Mouse (Mus musculus) erythroblast, adult 5-6 weeks (primary cell): ENCODE data around the gene Tmprss3. TPM values are rescaled to one million over a fixed set of nuclear protein-coding genes. Genes with fewer than 3 reads are reported as not detected.

Experiments
- ATAC-seq: replicated peaks from 2 replicates; pipeline ENCODE4 v1.8.0; 2016; ENCODE audit warnings: moderate number of reproducible peaks, mild to moderate bottlenecking, moderate TSS enrichment, inconsistent platforms; ENCODE audit not compliant: poor library complexity, low FRiP score, severe bottlenecking
- total RNA-seq, 2 experiments: library from RNA; stranded (forward) in 1 of 2; stranded (reverse) in 1 of 2; fragments of 150-400 nt in 1 of 2; fragments of 200-764, 138-1000 nt in 1 of 2; gene quantifications; 2 replicates each; pipeline versions ENCODE4 v1.2.3 to v1.2.4; 2015 to 2017; ENCODE audit warnings: low replicate concordance in 2 of 2

Gene Tmprss3
- total RNA-seq, 2 experiments from 2014 or later = not detected

DNA sequence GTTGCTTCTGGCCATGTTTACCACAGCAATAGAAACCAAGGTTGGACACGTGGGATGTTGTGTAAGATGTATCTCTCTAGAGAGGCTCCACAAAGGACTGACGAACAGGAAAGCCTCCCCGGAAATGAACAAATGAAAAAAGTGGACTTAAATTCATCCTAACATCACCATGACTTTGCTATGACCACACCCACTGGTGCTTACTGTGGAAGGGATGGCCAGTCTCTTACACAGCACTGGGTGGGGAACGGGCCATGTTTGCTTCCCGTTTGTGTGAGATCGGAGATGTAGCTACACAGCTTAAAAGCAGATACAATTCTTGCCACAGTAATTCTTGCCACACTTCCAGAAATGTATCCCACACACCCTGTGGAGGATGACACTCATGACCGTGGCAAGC is 2.5 kb downstream of the Tmprss3 start:
- no peak for ATAC-seq

DNA sequence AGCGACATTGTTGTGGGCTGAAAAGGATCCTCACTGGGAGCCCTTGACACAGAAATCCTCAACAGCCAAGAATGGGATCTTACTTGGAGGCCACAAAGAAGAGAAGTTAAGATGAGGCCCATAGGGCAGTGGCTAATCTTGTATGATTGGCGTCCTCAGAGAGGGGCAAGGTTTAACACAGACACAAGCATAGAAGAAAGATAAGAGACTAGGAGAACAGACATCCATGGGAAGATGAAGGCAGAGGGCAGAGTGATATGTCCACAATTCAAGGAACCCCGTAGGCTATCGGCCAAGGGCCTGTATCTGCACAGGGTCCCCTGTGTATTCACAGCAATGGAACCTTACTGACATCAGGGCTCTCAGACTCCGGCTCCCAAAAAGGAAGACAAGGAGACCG is 3.6 kb downstream of the Tmprss3 start:
- no peak for ATAC-seq

DNA sequence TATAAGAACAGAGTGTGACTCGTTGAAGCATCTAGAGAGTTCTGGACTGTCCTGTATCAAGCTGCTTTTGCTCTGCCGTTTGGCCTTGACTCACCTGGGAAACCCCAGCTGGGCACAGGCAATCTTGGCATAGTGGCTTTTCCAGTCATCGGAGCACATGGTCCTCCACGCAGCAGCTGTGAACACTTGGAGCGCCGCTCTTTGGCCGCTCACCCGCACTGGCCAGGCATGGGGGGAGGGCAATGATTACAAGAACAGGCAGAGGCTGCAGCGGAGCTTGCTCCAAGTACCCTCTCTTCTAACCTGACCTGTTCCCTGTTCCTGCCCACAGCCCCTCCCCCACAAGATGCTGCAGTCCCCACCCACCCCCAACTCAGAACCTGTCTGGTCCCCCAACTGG is 5.4 kb downstream of the Tmprss3 start:
- no peak for ATAC-seq

DNA sequence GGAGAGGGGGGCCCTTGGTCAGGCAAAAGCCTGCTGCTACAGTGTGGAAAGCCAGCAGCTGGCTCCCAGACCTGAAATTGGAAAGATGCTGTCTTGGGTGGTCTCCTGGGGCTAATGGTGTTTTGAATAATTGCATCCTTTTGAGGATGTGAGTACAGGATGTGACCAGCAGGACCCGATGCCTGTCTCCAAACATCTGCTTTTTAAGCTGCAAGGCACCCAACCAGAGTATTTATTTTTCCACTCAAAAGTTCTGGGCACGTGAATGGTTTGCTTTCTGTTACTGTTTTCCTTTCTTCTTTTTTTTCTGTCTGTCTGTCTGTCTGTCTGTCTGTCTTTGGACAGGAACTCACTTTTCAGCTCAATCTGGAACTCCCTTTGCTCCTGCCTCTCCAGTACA is 6.1 kb downstream of the Tmprss3 start:
- no peak for ATAC-seq

DNA sequence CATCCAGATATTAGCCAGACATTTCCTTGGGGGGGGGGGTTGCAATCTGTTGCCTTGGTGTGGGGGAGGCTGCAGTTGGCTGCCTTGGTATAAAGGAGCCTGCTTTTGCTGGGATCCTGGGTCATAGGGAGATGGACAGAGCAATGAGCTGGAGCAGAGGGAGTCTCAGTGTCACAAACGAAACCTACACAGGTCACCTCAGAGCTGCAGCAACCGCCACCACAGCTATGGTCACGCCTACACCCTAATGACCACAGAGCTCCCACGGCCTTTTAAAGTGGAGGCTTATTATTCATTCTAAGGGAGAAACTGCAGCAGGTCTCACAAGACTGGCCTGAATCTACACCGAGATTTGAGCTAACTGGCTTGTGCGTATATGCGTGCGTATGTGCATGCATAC is 7.0 kb downstream of the Tmprss3 start:
- ATAC-seq = no peak

DNA sequence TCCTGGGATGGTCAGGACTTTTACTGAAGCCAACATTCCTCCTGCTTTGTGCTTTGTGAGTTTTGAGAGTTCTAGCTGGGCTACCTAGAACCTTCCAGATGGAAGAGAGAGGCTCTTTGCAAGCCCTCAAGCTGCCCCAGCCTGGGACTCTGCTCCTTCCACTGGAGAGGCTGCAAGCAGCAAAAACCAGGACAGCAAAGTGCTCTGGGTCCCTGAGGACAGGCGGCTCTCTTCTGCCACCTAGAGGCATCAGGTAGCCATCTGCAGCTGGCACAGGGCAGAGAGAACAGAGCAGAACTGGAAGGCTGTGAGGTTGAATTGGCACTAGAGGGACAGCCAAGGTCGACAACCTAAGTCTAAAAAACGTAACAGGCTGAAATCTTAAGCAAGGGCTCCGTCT is 11.4 kb downstream of the Tmprss3 start:
- ATAC-seq = no peak

DNA sequence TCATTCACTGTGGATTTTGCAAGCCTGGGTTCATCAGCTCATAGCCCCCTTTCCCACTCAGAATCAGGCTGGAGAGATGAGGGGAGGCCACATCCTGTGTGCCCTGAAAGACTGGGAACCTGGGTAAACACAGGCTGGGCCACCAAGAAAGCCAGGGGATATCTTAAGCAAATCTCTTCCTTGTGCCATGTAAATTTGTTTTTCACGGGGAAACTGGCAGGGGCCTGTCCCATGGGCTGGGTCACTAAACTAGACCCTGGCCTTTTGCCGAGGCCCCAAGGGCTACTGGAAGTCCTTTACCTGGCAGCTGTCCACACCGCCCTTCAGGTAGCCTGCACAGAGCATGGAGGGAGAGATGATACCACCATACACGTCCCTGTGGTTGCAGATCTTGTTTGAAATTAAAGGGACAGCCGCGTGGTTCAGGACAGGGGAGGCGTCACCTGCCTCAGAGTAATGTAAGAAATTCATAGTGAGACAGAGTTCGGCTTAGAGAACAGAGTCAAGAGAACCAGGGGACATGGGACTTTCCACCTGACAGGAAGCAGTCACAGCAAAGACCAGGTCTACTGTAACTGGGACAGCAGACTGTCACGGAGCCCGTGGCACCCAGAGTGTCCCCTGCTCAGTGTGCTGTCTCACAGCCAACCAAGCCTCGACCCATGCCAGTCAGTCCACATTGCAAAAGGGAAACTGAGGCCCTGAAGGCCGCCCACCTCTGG is 14.3 kb downstream of the Tmprss3 start:
- ATAC-seq = no peak

DNA sequence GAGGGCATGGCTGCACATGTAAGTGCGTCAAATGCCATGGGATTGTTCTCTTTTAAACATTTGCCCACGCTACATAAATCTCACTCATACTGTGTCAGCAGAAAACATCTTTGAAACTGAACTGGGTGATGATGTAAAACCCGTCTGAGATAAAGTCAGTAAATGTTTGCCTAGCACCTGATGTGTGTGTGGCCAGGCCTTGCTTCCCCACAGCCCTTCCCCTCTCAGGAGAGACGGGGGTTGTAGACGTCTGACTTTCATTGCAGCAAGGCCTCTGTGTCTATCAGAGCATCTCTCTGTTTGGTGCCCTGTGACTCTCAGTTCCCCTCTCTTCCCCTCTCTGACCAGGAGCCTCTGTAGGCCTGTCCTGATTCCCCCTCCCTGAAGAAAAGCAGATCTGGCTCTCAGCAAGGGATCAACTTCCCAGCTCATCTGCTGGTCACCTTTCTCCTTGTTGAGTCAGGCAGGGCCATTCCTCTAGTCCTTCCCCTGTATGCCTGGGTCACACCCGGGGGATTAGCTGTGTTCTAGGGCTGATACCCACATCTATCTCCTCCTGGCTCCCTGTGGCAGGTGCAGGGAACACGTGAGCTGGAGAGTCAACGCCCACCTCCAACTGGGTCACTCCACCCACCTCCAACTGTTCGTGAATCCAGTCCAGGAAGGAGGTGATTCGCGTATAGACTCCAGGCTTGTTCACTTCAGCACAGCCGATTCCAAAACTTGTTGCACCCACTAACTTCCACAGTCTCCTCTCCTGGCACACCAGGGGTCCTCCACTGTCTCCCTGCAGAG is 15.4 kb downstream of the Tmprss3 start:
- no peak for ATAC-seq

DNA sequence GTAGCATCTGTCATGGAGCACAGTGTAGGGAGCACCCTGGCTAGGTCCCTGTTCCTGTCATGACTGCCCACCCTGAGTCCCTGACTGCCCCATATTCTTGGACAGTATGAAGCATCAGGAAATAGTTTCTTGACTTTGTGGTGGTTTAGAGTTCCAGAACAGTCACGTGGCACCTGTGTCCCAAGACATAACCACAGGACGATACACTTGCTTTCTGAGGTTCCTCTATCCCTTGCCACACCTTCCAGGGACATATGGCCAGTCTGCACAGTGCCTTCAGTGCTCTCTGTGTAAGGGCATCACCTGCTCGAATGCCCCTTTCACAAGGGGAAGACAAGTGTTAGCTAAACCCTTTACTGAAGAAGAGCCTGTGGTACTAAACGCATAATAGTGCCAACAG is 17.3 kb downstream of the Tmprss3 start:
- no peak for ATAC-seq

DNA sequence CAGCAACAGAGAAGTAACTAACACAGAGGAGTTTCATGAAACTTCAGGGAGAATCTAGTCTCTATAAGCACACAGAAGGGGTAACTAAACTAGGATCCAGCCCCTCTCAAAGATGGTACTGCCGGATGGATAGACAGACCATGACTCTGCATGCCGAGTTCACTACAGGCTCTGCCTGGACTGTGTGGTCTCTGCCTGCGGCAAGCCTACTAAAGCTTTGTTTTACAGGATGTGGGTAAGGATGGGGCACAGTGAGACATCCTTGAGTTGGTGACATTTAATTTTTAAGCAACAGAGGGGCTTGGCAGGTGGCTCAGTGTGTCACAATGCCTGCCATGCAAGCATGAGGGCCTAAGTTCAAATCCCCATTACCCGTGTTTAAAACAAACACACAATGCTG is 22.5 kb downstream of the Tmprss3 start:
- no peak for ATAC-seq

DNA sequence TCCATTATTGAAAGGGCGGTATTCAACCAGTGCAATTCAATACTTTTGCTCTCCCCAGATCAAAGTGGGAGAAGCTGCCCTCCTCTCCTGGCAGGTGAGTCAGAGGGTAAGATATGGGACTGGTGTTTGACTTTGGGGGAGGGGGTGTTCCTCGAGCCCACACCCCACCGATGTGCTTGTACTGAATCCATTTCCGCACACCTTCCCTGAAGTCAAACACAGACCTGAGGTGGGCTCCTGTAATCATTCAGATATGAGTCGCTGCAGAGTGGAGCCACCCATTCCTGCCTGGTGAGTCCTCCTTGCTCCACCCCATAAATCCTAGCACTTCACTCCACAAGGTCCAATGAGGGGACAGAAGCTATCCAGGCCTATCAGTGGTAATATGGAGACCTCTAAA is 29.0 kb downstream of the Tmprss3 start:
- no peak for ATAC-seq

DNA sequence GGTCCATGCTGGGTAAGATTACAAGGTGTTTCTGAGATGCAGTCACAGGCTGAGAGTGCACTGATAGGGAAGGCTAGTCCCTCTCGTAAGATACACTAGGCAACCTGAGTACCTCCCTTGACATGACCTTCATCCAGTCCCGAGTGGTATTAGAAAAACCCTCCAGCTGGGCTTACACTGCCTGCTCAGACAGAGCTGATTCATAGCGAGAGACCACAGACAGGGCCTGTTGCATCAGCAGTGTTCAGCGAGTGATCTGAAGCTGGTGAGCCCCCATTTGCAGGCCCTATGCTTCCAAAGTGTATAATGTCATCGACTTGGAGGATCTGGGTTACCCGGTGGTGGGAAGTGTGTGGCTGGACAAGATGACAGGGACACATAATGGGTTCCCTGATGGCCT is 33.6 kb downstream of the Tmprss3 start, which contains the start of gene Tff1:
Tff1 (minus strand) TSS at position 151 of the 400 bp plus-strand sequence.
- ATAC-seq = no peak

DNA sequence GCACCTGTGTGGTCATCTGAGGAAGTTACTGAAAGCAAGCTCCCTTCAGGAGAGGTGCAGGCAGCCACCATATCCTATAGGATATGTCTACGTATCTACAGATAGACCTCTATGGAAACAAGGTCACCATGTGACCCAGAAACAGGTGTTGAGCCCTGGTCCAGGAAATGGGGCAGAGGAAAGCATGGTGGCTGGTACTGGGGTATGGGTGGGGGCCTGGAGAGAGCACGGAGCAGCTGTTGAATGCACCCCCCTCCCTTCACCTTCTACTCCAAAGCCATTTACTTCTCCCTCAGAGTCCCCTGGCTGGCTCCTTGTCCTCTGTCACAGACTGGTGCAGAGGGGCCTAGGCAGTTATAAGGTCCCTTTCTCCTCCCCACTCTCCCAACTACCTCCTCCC is 35.0 kb downstream of the Tmprss3 start:
- ATAC-seq = no peak

DNA sequence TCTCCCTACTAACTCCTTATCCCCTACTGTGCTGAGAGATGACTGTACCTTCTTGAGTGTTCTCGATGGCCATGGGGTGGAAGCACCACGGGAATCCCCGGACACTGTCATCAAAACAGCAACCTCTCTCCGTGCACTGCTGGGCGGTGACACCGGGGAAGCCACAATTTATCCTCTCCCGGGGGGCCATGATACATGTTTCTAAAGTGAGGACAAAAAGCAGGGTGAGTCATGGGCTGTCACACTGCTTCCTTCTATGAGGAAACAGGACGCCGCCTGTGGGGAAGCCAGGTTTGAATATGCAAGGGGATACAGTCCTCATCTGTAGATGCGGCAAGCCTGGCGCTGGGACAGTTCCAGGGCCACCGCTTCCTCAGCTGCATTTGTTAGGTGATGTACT is 36.2 kb downstream of the Tmprss3 start:
- ATAC-seq = no peak

DNA sequence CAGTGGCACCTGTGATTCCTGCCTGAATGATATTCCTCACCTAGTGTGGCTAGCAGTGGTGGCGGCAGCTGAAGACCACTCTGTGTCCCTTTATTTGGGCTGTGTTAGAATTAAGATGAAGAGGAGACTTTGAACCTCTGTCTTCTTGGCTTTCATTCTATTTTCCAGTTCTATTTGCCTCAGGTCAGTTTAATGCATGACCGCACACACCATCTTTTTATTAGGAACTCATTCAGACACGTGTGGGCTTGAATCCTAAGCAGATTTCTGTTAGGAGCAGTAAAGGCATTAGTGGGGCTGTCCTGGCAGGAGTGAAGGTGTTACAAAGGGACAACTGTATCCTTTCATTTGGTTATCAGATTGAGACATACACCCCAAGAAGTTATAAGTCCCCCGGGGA is 38.5 kb downstream of the Tmprss3 start:
- ATAC-seq = no peak

DNA sequence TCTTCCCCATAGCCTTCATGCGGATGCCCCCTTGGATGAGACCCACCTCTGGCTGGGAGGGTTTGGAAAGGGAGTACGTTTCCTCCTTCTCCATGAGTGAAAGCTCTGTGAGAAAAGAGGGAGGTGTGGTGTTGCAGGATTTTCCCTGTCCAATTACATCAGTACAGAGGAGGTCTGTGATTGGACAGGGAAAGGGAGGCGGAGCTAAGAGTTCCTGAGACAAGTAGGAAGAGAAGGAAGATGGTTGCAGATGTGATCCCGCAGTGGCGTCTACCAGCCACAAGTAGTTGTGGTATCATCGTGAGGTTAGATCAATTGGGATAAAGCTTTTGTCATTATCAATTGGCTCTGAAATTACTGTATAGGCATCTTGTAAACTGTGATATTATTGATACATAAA is 40.9 kb downstream of the Tmprss3 start:
- no peak for ATAC-seq

DNA sequence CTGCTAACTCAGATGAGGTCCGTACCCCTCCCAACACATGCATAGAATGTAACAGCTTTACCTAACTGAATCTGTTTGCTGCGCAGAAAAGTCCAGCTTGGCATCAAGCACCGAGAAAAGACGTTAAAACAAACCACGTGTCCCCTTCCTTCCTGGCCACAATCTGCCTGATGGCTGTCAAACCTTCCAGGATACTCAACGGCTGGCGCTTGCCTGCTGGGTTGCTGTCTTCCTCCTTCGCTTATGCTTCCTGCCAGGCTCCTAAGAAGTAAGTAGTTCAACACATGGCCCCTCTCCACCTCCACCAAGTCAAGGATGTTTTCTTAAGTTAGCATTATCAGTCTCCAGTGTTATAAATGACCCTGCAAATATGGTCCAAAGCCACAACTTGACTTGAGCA is 45.0 kb downstream of the Tmprss3 start:
- no peak for ATAC-seq

DNA sequence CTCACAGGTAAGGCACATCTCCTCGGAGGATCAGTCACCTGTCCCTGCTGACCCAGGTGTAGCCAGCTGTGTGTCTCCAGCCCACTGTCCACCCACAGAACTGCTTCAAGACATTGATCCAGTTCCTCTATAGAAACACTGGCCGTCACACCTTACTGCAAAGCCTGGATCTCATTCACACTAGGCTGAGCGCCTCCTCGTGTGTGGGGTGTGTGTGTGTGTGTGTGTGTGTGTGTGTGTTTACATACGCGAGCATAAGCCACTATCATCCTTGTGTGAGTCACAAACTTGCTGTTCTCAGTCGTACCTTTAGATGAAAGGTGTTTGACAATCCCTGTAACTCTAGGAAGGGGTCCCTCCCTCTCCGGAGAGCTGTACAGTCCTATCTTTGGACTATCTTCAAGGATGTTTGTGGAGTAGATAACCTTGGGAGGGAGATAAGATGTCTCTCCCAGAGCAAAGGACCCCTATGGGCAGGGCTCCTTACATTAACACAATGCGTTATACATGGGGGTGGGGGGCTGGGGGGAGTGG is 45.7 kb downstream of the Tmprss3 start:
- no peak for ATAC-seq

DNA sequence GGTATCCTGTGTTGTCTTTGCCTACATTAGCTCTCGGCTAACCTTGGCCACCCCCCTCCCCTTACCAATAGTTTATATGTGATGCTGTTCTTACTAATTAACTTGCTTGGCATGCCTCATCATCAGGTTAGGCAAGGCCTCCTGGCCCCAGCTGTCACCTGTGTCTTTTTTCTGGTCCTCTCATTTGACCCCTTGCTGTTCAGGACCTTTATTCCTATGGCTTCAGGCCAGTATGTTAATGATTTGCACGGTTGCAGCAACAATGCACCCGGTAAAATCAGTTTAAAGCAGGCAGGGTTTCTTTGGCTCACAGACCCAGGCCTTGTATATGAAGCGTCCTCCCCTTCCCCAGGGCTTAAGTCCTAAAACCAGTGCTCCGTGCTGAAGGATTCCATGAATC is 46.3 kb downstream of the Tmprss3 start:
- ATAC-seq = no peak

DNA sequence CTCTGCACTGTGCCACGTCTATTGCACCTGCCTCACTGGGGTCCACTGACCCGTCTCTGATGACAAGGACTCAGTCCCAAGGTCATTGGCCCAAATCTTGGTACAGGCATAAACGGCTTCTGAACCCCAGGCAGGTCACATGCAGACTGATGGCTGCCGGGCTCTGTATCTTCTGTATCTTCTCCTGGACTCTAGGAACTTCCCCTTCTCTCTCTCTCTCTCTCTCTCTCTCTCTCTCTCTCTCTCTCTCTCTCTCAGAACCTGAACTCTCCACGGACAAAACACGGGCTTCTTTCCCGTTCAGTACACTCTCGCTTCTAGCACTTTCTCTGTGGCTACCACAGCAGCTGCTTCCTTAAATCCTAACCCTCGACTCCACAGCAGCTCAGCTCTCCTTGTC is 52.8 kb downstream of the Tmprss3 start:
- no peak for ATAC-seq
